Mouse (Mus musculus) liver, embryonic 11.5 days (tissue): Measurements from ENCODE around the gene Samd4. TPM values are rescaled to one million over a fixed set of nuclear protein-coding genes. Genes with fewer than 3 reads are reported as not detected.

Source experiments
- ATAC-seq: fragments of 200-750 bp; cut with Nextera tagmentation; replicated peaks from 2 replicates; pipeline ENCODE4 v1.8.0; 2017; ENCODE audit warnings: moderate number of reproducible peaks, mild to moderate bottlenecking, moderate TSS enrichment, moderate library complexity; ENCODE audit not compliant: low FRiP score
- DNase-seq: peaks from one replicate; pipeline ENCODE4 v3.0.0-alpha.2; 2017; ENCODE audit warnings: low spot score
- H3K27ac ChIP-seq: fragments of 300-500 bp; sonication (generic); 2 replicates; pipeline ENCODE4 v1.5.1; 2014; ENCODE audit warnings: mild to moderate bottlenecking, low read depth, low read length, control low read depth
- H3K27me3 ChIP-seq: fragments of 300-500 bp; sonication (generic); replicated peaks from 2 replicates; pipeline ENCODE4 v1.6.1; 2014; ENCODE audit warnings: low read length, mixed read lengths; ENCODE audit not compliant: control insufficient read depth, insufficient read depth
- H3K36me3 ChIP-seq: fragments of 300-500 bp; sonication (generic); 2 replicates; pipeline ENCODE4 v1.6.1; 2014; ENCODE audit warnings: mild to moderate bottlenecking, low read length, moderate library complexity, mixed read lengths; ENCODE audit not compliant: control insufficient read depth, insufficient read depth
- H3K4me1 ChIP-seq: fragments of 300-500 bp; sonication (generic); replicated peaks from 2 replicates; pipeline ENCODE4 v1.6.1; 2014; ENCODE audit warnings: low read length, mixed read lengths; ENCODE audit not compliant: control insufficient read depth, insufficient read depth
- H3K4me2 ChIP-seq: fragments of 300-500 bp; sonication (generic); 2 replicates; pipeline ENCODE4 v1.6.1; 2014; ENCODE audit warnings: mild to moderate bottlenecking, control low read depth, moderate library complexity
- H3K4me3 ChIP-seq: fragments of 300-500 bp; sonication (generic); 2 replicates; pipeline ENCODE4 v1.5.1; 2014; ENCODE audit warnings: low read depth, low read length, control low read depth
- H3K9ac ChIP-seq: fragments of 300-500 bp; sonication (generic); 2 replicates; pipeline ENCODE4 v1.6.1; 2014; ENCODE audit warnings: low read depth, low read length, control low read depth
- H3K9me3 ChIP-seq: fragments of 300-500 bp; sonication (generic); 2 replicates; pipeline ENCODE4 v1.6.1; 2016; ENCODE audit warnings: low read length, inconsistent platforms, mixed read lengths; ENCODE audit not compliant: control insufficient read depth
- WGBS: fragments of 180-500 bp; shearing (Covaris S2); extraction: QIAGEN DNeasy Blood & Tissue Kit; methylation state at CpG from one replicate; pipeline ENCODE4 v1.1.7; 2014; 5-methylcytosine and 5-hydroxymethylcytosine counted together
- polyA plus RNA-seq: library from polyadenylated mRNA; unstranded; fragments of >200 nt; fragmentation: Nextera tagmentation; extraction: Ambion mirVana; gene quantifications from 2 replicates; pipeline ENCODE4 v1.2.1, GENCODE M21; 2014

Samd4 gene
- polyA plus RNA-seq, 1 experiment from 2014 or later = 1.1 TPM

DNA sequence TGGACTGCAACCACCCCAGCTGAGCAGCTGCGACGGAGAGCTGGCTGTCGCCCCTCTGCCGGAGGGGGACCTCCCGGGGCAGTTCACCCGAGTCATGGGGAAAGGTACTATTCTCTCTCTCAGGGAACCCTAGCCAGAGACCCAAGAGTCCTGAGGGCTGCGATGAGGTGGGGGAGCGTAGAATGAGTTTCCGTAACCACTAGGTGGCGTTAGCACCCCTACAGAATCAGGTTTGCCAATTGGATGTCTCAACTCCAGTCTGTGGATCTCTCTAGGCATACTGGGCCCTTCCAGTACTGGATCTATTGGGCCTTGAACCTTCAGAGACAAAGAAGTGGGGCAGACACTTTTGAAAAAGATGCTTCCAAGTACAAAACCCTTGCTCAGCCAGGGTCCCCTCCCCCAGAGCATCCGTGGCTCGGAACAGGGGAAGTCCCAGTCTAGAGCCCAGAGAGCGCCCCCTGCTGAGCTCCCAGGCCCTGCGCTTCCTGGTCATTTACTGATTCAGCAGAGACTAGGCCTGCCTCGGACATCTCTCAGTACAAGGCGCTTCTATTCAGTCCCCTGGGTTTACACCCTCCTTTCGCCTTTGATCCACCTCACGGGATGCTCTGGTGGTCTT lies 191.5 kb downstream of the Samd4 start:
- ATAC-seq = no peak
- Histone ChIP-seq H3K36me3 (no peaks in the 10 kb centered on the region), H3K4me2 (no peak overlapping the region), H3K4me1 (no peaks in the 10 kb centered on the region), H3K9me3 (no peaks in the 10 kb centered on the region), H3K4me3 (no peak overlapping the region), H3K27me3 (no peaks in the 10 kb centered on the region), H3K9ac (no peak overlapping the region), H3K27ac (no peak overlapping the region)
- 56% methylated on average over 18 of the region's 18 CpGs for WGBS
- DNase-seq = no peak

DNA sequence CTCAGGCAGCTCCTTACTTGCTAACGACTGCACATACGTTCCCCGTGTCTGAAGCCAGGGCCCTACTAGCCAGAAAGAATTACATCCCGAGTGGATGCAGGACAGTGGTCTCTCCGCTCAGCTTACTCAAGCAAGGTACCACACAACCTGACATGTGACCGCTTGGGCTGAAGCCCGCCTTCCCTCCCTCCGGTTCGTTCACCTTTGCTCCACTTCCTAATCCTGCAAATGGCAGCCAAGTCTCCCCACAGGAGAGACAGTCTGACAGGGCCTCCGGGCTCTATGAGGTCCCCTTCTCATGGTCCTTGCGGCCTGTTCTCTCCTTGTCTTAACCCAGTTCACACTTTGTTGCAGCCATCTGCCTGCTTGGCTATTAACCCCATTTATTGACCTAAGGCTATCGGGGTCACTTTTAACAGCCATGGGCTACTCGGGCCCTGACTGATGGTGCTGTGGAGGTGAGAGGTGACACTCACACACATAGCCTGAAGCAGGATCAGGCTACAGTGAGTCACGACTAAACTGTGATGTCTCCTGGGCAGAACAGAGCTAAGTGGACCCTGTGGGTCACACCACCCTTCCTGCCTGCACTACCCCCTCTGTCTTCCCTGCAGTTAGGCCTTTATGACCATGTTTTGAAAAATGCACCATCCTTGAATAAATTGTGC lies 192.5 kb downstream of the Samd4 start:
- Histone ChIP-seq H3K36me3 (no peaks in the 10 kb centered on the region), H3K27me3 (no peaks in the 10 kb centered on the region), H3K9ac (no peak overlapping the region), H3K9me3 (no peaks in the 10 kb centered on the region), H3K4me2 (no peak overlapping the region), H3K27ac (no peak overlapping the region), H3K4me1 (no peaks in the 10 kb centered on the region), H3K4me3 (no peak overlapping the region)
- DNase-seq (no peak), ATAC-seq (no peak)
- WGBS = 79% methylated on average over 14 of the region's 14 CpGs

DNA sequence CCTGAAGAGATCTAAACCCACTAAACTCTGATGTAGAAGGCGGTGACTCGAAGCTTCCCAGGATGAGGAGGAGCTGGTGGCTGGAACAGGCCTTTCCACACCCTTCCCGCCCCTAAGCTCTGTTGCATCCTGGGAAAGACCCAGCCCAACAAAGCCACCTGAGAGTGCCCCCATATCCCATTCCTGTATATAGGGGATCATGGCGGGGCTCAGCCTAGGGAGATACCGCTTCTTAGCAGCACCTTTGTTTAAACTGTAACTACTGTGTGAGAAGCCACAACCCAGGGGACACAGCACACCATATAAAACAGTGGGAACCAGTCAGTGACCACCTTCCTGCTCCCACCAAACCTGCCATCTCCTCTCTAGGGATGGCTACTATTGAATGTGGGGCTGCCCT lies 193.2 kb downstream of the Samd4 start:
- DNase-seq (no peak), ATAC-seq (no peak)
- WGBS = 87% methylated on average over 5 of the region's 5 CpGs
- no peaks in the 10 kb centered on the region for H3K36me3 ChIP-seq
- H3K27ac ChIP-seq = no peak overlapping the region
- H3K4me2 ChIP-seq = no peak overlapping the region
- no peaks in the 10 kb centered on the region for H3K4me1 ChIP-seq
- H3K27me3 ChIP-seq = no peaks in the 10 kb centered on the region
- no peaks in the 10 kb centered on the region for H3K9me3 ChIP-seq
- H3K4me3 ChIP-seq = no peak overlapping the region
- no peak overlapping the region for H3K9ac ChIP-seq

DNA sequence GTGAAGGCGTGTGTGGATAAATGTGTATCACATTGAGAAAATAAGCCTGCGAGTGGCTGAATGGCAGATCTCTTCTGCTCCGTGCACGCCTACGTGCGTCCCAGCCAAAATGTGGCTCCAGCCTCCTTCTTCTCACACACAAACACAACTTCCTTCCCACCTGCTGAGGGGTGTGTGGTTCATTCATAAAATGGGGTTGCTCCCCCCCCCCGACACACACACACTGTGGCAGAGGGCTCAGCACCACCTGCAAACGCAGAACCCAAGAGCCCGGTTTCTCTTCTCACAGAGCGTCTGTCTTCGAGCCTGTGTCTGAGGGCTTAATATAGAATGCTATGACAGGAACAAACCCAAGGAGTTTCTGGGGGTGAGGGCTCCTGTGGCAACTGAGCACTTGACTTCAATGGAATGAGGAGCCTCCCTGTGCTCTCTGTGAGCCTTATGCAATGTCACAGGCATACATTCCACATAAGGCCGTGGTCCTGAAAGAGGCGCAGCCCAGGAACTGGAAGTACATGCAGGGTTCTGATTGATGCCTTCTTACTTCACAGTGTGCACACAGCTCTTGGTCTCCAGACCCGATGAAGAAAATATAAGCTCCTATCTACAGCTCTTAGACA lies 194.4 kb downstream of the Samd4 start:
- Histone ChIP-seq H3K4me3 (no peak overlapping the region), H3K4me2 (no peak overlapping the region), H3K27me3 (no peaks in the 10 kb centered on the region), H3K36me3 (no peaks in the 10 kb centered on the region), H3K27ac (no peak overlapping the region), H3K4me1 (no peaks in the 10 kb centered on the region), H3K9ac (no peak overlapping the region), H3K9me3 (no peaks in the 10 kb centered on the region)
- WGBS = 88% methylated on average over 14 of the region's 14 CpGs
- ATAC-seq = no peak
- no peak for DNase-seq

DNA sequence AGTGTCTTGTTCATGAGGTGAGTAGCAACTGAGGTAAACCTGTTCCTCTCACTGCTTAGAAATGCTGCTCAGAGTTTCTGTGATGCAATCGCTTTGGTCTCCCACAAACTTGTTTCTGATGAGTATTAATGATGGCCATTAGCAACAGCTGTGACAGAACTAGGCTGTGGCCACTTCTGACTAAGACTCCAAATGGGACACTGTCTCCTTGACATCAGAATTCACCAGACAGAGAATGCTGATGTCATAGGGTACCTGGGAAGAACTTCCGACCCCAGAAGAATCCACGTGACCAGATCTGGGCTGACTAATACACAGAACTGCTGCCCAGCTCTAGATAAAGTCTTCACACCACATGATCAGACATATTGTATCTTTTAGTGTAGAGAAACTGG lies 194.9 kb downstream of the Samd4 start:
- ATAC-seq = no peak
- no peak overlapping the region for H3K4me2 ChIP-seq
- WGBS = 74% methylated on average over 3 of the region's 3 CpGs

DNA sequence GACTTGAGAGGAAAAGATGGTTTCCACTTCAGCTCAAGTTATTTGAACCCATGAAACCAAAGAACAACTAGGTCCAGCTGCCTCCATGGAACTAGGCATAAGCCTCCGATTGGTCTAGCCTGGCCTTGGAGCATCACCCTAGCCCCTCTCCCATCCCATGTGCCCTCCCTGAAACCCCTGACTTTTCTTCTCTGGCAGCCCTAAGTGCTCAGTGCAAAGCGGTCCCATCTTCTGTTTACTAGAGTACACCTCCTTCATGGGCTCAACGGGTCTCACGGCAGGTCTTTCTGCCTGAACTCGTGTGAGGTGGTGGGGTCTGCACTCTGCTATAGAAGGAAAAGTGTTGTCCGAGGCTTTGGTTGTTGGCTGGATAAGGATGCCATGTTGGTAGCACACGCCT lies 197.3 kb downstream of the Samd4 start:
- WGBS = 82% methylated on average over 7 of the region's 7 CpGs
- ATAC-seq = no peak
- Histone ChIP-seq H3K27me3 (no peaks in the 10 kb centered on the region), H3K27ac (no peak overlapping the region), H3K9ac (no peak overlapping the region), H3K4me2 (no peak overlapping the region), H3K9me3 (no peaks in the 10 kb centered on the region), H3K4me1 (no peaks in the 10 kb centered on the region), H3K4me3 (no peak overlapping the region), H3K36me3 (no peaks in the 10 kb centered on the region)
- DNase-seq = no peak

More for the DNA sequence above, 194.9 kb downstream of the Samd4 start:
- Histone ChIP-seq H3K27ac (no peak overlapping the region), H3K4me3 (no peak overlapping the region), H3K4me1 (no peaks in the 10 kb centered on the region), H3K36me3 (no peaks in the 10 kb centered on the region), H3K9ac (no peak overlapping the region), H3K9me3 (no peaks in the 10 kb centered on the region), H3K27me3 (no peaks in the 10 kb centered on the region)
- DNase-seq = no peak

DNA sequence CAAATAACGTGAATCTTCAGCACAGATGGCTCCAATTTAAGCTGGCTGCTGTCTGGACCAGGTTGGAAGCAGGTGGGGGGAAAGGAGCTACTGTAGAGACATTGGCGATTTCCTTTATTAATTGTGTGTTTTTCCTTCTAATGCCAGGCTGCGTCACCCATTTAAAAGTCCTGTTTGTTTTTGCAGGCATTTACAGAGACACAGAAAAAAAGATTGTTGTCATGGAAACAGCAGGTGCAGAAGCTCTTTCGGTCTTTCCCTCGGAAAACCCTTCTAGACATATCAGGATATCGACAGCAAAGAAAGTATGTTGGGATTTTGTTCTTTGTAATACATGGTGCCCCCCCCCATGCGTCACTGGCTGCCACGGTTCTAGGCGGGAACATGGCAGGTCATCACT lies 200.7 kb downstream of the Samd4 start:
- ATAC-seq = no peak
- Histone ChIP-seq H3K4me3 (no peak overlapping the region), H3K4me1 (peaks cover 10% of the 10 kb centered on the region), H3K4me2 (no peak overlapping the region), H3K9ac (no peak overlapping the region), H3K27ac (no peak overlapping the region), H3K9me3 (no peaks in the 10 kb centered on the region), H3K36me3 (no peaks in the 10 kb centered on the region), H3K27me3 (no peaks in the 10 kb centered on the region; the same call in 1 of the 2 replicates)
- DNase-seq = no peak
- WGBS = 68% methylated on average over 9 of the region's 9 CpGs

DNA sequence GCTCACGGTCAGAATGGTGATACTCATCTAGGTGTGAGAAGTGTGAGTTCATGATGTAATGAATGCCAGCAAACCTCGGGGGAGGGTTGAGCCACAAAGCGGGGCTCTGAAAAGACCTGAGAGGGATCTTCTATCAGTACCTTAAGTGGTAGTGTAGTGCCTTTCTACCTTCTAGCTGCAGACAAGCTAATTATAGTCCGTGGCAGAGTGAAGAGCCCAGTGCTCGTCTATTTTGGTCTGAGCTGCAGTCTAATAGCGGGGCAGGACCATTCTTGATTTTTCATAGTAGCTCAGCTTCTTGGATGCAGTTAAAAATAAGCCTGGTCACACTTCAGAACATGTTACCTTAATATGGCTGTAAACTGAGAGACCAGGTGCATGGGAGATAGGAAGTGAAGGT lies 201.2 kb downstream of the Samd4 start:
- no peak for ATAC-seq
- Histone ChIP-seq H3K4me1 (peaks cover 11% of the 10 kb centered on the region), H3K27ac (no peak overlapping the region), H3K4me3 (no peak overlapping the region), H3K27me3 (no peaks in the 10 kb centered on the region; the same call in 1 of the 2 replicates), H3K9me3 (no peaks in the 10 kb centered on the region), H3K4me2 (no peak overlapping the region), H3K36me3 (no peaks in the 10 kb centered on the region), H3K9ac (no peak overlapping the region)
- 74% methylated on average over 6 of the region's 6 CpGs for WGBS
- no peak for DNase-seq

DNA sequence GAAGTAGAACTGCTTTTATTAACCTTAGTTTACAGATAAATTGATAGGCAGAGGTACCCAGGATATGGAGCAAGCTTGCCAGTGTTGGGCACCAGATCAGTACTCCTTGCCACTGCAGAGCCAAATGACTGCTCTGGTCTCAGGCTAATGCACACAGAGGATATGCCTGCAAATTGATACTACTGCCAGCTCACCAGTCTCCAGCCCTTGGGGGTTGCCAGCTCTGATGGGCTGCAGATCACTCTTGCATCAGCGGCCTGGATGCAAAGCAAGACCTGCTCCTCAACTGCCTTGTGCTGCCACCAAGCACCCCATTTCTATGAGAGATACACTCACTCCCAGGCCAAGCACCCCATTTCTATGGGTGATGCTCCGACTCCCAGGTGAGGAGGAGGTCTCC lies 202.0 kb downstream of the Samd4 start:
- H3K4me2 ChIP-seq = no peak overlapping the region
- no peaks in the 10 kb centered on the region for H3K9me3 ChIP-seq
- 85% methylated on average over 2 of the region's 2 CpGs for WGBS
- no peak overlapping the region for H3K4me3 ChIP-seq
- no peak overlapping the region for H3K9ac ChIP-seq
- ATAC-seq = no peak
- DNase-seq = no peak
- H3K27ac ChIP-seq = no peak overlapping the region
- H3K36me3 ChIP-seq = no peaks in the 10 kb centered on the region
- H3K4me1 ChIP-seq = peaks cover 11% of the 10 kb centered on the region
- no peaks in the 10 kb centered on the region; the same call in 1 of the 2 replicates for H3K27me3 ChIP-seq
